Mouse (Mus musculus): ENCODE measurements around the gene Mgst3.

The Mgst3 gene

GRCm38 (mm10) chr1:167393683-167394492 is at the start of gene Mgst3:
Gene Mgst3 (minus strand): TSS chr1:167393841.
- CTCF ChIA-PET = interaction anchor here (0.7 to 0.8 kb wide), 2 partner anchors 22 to 148 kb away, joined by 3 read pairs; no protein-coding TSS in a partner anchor

- CTCF ChIA-PET = no interaction called here
These were observed 44.7 kb upstream of the Mgst3 start for GRCm38 (mm10) chr1:167438231-167438885.

- CTCF ChIA-PET = no interaction called here
These were observed 43.5 kb upstream of the Mgst3 start for GRCm38 (mm10) chr1:167437091-167437490.

- CTCF ChIA-PET = no interaction called here
These were observed 42.7 kb upstream of the Mgst3 start for GRCm38 (mm10) chr1:167436186-167436975.

- CTCF ChIA-PET = no interaction called here
These were observed 41.3 kb upstream of the Mgst3 start for GRCm38 (mm10) chr1:167434931-167435330.

- CTCF ChIA-PET = interaction anchor here (0.8 kb wide), 1 partner anchor 42 kb away, joined by 10 read pairs; no protein-coding TSS in a partner anchor
These were observed 37.5 kb upstream of the Mgst3 start for GRCm38 (mm10) chr1:167430976-167431676.

GRCm38 (mm10) chr1:167426681-167427080 is 33.0 kb upstream of the Mgst3 start:
- CTCF ChIA-PET = no interaction called here

GRCm38 (mm10) chr1:167425572-167425971 is 31.9 kb upstream of the Mgst3 start:
- CTCF ChIA-PET = no interaction called here

- CTCF ChIA-PET = no interaction called here
These were observed 29.0 kb upstream of the Mgst3 start for GRCm38 (mm10) chr1:167422501-167423240.

GRCm38 (mm10) chr1:167414846-167415245 is 21.2 kb upstream of the Mgst3 start:
- CTCF ChIA-PET = no interaction called here

- CTCF ChIA-PET = no interaction called here
These were observed 18.5 kb upstream of the Mgst3 start for GRCm38 (mm10) chr1:167411991-167412715.

- CTCF ChIA-PET = no interaction called here
These were observed 16.0 kb upstream of the Mgst3 start for GRCm38 (mm10) chr1:167409601-167410000.

GRCm38 (mm10) chr1:167405237-167405636 is 11.6 kb upstream of the Mgst3 start:
- CTCF ChIA-PET = interaction anchor here (0.6 kb wide), 1 partner anchor 182 kb away, joined by 6 read pairs; no protein-coding TSS in a partner anchor

- CTCF ChIA-PET = no interaction called here
These were observed 360 bp downstream of the Mgst3 start for GRCm38 (mm10) chr1:167393281-167393680.

- CTCF ChIA-PET = no interaction called here
These were observed 954 bp downstream of the Mgst3 start for GRCm38 (mm10) chr1:167392687-167393086.

- CTCF ChIA-PET = no interaction called here
These were observed 1.5 kb downstream of the Mgst3 start for GRCm38 (mm10) chr1:167392031-167392640.

GRCm38 (mm10) chr1:167391241-167391640 is 2.4 kb downstream of the Mgst3 start:
- CTCF ChIA-PET = interaction anchor here (0.9 kb wide), 1 partner anchor 9 kb away, joined by 3 read pairs; no protein-coding TSS in a partner anchor

GRCm38 (mm10) chr1:167390381-167390780 is 3.3 kb downstream of the Mgst3 start:
- CTCF ChIA-PET = no interaction called here

- CTCF ChIA-PET = no interaction called here
These were observed 4.1 kb downstream of the Mgst3 start for GRCm38 (mm10) chr1:167389584-167389983.

GRCm38 (mm10) chr1:167388571-167388970 is 5.1 kb downstream of the Mgst3 start:
- CTCF ChIA-PET = interaction anchor here (0.5 kb wide), 1 partner anchor 73 kb away, joined by 4 read pairs; no protein-coding TSS in a partner anchor

Measured in spleen, embryonic (tissue).